Comparison of ENCODE assay signal across 23 mouse cellular contexts in genomic region chr5:39637874-39638273, GRCm38 (mm10).
DNase-seq lines count a peak whose midpoint lies in the region; ATAC-seq and TF ChIP-seq lines count a peak whose summit lies in the region.
"Had no signal": no experiment of that assay in that cellular context is flagged by ENCODE, and none has a peak within 500 bp of the region (broad histone marks: within the 10 kb centered on the region; RNA-seq: fewer than 3 reads in every experiment).

No protein-coding gene starts in this region.

- H3K9me3 ChIP-seq in liver, postnatal 0 days (ENCODE audit: low read length) = no peaks in the 10 kb centered on the region
- H3K9me3 ChIP-seq: embryonic facial prominence, embryonic 12.5 days; hindbrain, embryonic 13.5 days; liver, embryonic 13.5 days; neural tube, embryonic 15.5 days had no signal

- peaks cover 15% of the 10 kb centered on the region for H3K4me1 ChIP-seq in spleen, adult 2 months (ENCODE audit: control insufficient read depth, insufficient read depth, insufficient read length)
- no peaks in the 10 kb centered on the region for H3K4me1 ChIP-seq in liver, postnatal 0 days (ENCODE audit: insufficient read depth)
- H3K4me1 ChIP-seq: embryonic facial prominence, embryonic 12.5 days; liver, embryonic 13.5 days had no signal

- intact Hi-C loops in heart, postnatal 36 days (cut with DNase I) = no loop called here

- H3K36me3 ChIP-seq in spleen, adult 2 months (ENCODE audit: control insufficient read depth, insufficient read depth, low read length) = no peaks in the 10 kb centered on the region
- no peaks in the 10 kb centered on the region for H3K36me3 ChIP-seq in liver, postnatal 0 days (replicated peaks; ENCODE audit: insufficient read depth, low read length)
- H3K36me3 ChIP-seq: embryonic facial prominence, embryonic 12.5 days; hindbrain, embryonic 13.5 days; liver, embryonic 13.5 days; neural tube, embryonic 15.5 days had no signal

- 30% methylated on average over 6 of the region's 6 CpGs for WGBS in spleen, adult 2 months
- 34% methylated on average over 6 of the region's 6 CpGs for WGBS in liver, postnatal 0 days (ENCODE audit: insufficient replicate concordance)

- no peak for TF ChIP-seq POLR2A in spleen, adult 2 months (IDR thresholded peaks at IDR 0.05; ENCODE audit: low read depth, low read length)

- TF ChIP-seq EP300 in liver, postnatal 0 days (IDR thresholded peaks at IDR 0.05; ENCODE audit: low read depth) = no peak

- H3K9ac ChIP-seq in liver, postnatal 0 days (replicated peaks) = no peak overlapping the region
- H3K9ac ChIP-seq: embryonic facial prominence, embryonic 12.5 days; hindbrain, embryonic 13.5 days; liver, embryonic 13.5 days; lung, embryonic 14.5 days; neural tube, embryonic 15.5 days had no signal

- H3K27ac ChIP-seq in spleen, adult 2 months (ENCODE audit: insufficient read depth, low read length) = no peak overlapping the region
- H3K27ac ChIP-seq in liver, postnatal 0 days (ENCODE audit: low read depth) = no peak overlapping the region
- H3K27ac ChIP-seq: embryonic facial prominence, embryonic 12.5 days; gastrocnemius, adult 2 months; hindbrain, embryonic 13.5 days; liver, embryonic 13.5 days; neural tube, embryonic 15.5 days had no signal

- H3K4me3 ChIP-seq in spleen, adult 2 months (ENCODE audit: extremely low read depth, insufficient read depth, insufficient read length) = no peak overlapping the region
- H3K4me3 ChIP-seq in liver, postnatal 0 days (ENCODE audit: low read depth, low read length) = no peak overlapping the region
- H3K4me3 ChIP-seq: embryonic facial prominence, embryonic 12.5 days; gastrocnemius, adult 2 months; hindbrain, embryonic 13.5 days; liver, embryonic 13.5 days; neural tube, embryonic 15.5 days had no signal

- TF ChIP-seq CTCF in spleen, adult 2 months (IDR thresholded peaks at IDR 0.05; ENCODE audit: extremely low read depth, insufficient read depth, insufficient read length, insufficient replicate concordance) = no peak
- no peak for TF ChIP-seq CTCF in liver, postnatal 0 days (IDR thresholded peaks at IDR 0.05; ENCODE audit: low read depth)

- H3K27me3 ChIP-seq in spleen, adult 2 months (ENCODE audit: control insufficient read depth, insufficient read depth, low read length) = 0 out of 2 replicates have a peak, but pooled peaks cover 2% of the 10 kb centered on the region
- H3K27me3 ChIP-seq in liver, postnatal 0 days (ENCODE audit: insufficient read depth, low read length) = 0 out of 2 replicates have a peak, but pooled peaks cover 14% of the 10 kb centered on the region
- H3K27me3 ChIP-seq: neural tube, embryonic 15.5 days had no signal

- H3K4me2 ChIP-seq in liver, postnatal 0 days (ENCODE audit: low read depth, low read length) = no peak overlapping the region
- H3K4me2 ChIP-seq: embryonic facial prominence, embryonic 12.5 days; heart, embryonic 11.5 days; hindbrain, embryonic 13.5 days; liver, embryonic 13.5 days; lung, embryonic 14.5 days had no signal

- peak; percentile 30 for ATAC-seq in granulocyte monocyte progenitor cell, adult 5-6 weeks (replicated peaks; ENCODE audit: poor library complexity, severe bottlenecking)
- ATAC-seq in liver, postnatal 0 days = no peak
- ATAC-seq: activated CD4-positive, CD25-positive, alpha-beta regulatory T cell, adult 4 months; inflammation-experienced regulatory T-cells, adult 6 months had no signal

- peak; percentile 86 for DNase-seq in heart, adult 11 months
- DNase-seq in heart, postnatal 36 days = no peak
- peak; percentile 56 to 77 for DNase-seq in spleen, adult 2 months (ENCODE audit: low read depth in 1 of 2, low spot score in 2 of 2)
- no peak for DNase-seq in spleen, adult 12 weeks (ENCODE audit: low spot score)
- DNase-seq in liver, postnatal 0 days = no peak
- DNase-seq in left cerebral cortex, adult 9 months (ENCODE audit: low spot score in 2 of 2) = no peak
- DNase-seq: adrenal gland, postnatal 10 days; cerebellum, postnatal 10 days; gastrocnemius, adult 2 months; kidney, adult 18-20 months; kidney, postnatal 4 days; liver, embryonic 13.5 days; lung, embryonic 14.5 days; lung, postnatal 36 days; right cerebral cortex, postnatal 14 days; thymus, adult 18-20 months had no signal

Comparison
In these comparisons a context has a peak if more than half of its experiments do, and no peak if none do; other contexts are left out.
1. DNase-seq: peak in heart, adult 11 months (single experiment) and spleen, adult 2 months (2 of 2); none in heart, postnatal 36 days (0 of 2), spleen, adult 12 weeks (single experiment), liver, postnatal 0 days (single experiment) and left cerebral cortex, adult 9 months (0 of 2).